Mouse (Mus musculus) cerebellum, adult 2 months (tissue): Measurements from ENCODE around the gene Pdap1. TPM values are rescaled to one million over a fixed set of nuclear protein-coding genes. Genes with fewer than 3 reads are reported as not detected.
"Not testable (repeated sequence)": the region's sequence is repeated elsewhere in the genome, so short reads cannot be mapped to it uniquely, and the experiment has no call there.

Experiments
- DNase-seq, 2 experiments: peaks; one replicate each; pipeline ENCODE4 v3.0.0; 2021
- H3K27ac ChIP-seq: fragments of 200-500 bp; 2 replicates; pipeline ENCODE4 v1.5.1; 2012; ENCODE audit warnings: low read length, control low read depth, inconsistent platforms; ENCODE audit not compliant: insufficient read depth
- H3K27me3 ChIP-seq: fragments of 200-500 bp; 2 replicates; pipeline ENCODE4 v1.6.1; 2012; ENCODE audit warnings: inconsistent platforms, mild to moderate bottlenecking, low read length, moderate library complexity; ENCODE audit not compliant: control insufficient read depth, insufficient read depth
- H3K4me1 ChIP-seq: fragments of 200-500 bp; 2 replicates; pipeline ENCODE4 v1.6.1; 2011; ENCODE audit warnings: low read length; ENCODE audit not compliant: control insufficient read depth, insufficient read depth
- H3K4me3 ChIP-seq: fragments of 200-500 bp; replicated peaks from 2 replicates; pipeline ENCODE3; 2011; ENCODE audit warnings: mild to moderate bottlenecking, low read depth, low read length, control low read depth; ENCODE audit not compliant: insufficient read depth
- CTCF ChIP-seq: fragments of 200-500 bp; IDR thresholded peaks from 2 replicates; pipeline ENCODE4 v1.5.1; 2011; ENCODE audit warnings: low read depth, mild to moderate bottlenecking, control low read depth, low read length, moderate library complexity, borderline replicate concordance; ENCODE audit not compliant: insufficient read depth
- POLR2A ChIP-seq: fragments of 200-500 bp; IDR thresholded peaks from 2 replicates; pipeline ENCODE4 v1.6.1; 2011; ENCODE audit warnings: low read length, control low read depth, borderline replicate concordance; ENCODE audit not compliant: insufficient read depth
- WGBS: fragments of 180-500 bp; shearing (Covaris S2); methylation state at CpG from one replicate; pipeline ENCODE4 v1.1.7; 2018; 5-methylcytosine and 5-hydroxymethylcytosine counted together
- polyA plus RNA-seq: library from polyadenylated mRNA; depleted of rRNA; stranded (reverse); fragments of >200 nt; gene quantifications from 2 replicates; pipeline ENCODE4 v1.2.3, GENCODE M21; 2012; rRNA removed

Pdap1 gene
- polyA plus RNA-seq, 1 experiment = 70.4 TPM

DNA sequence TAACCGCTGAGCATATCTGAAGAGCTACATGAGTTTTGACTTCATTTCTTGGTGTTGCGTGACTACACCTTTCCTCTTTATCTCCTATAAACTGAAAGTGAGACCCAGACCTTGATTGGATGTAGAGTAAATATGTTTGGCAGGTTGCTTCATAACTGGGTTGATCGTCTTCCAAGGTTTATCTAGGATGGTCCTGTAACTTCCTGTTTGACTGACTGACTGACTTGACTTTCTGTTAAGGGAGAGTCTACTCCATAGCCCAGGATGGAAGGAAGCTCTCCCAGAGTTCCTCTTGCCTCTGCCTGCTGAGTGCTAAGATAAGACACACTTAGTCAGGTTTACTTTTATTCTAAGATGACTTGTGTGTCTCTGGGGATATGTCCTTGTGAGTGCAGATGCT is 50.2 kb downstream of the Pdap1 start:
- 85% methylated on average over 3 of the region's 3 CpGs for WGBS
- no peak overlapping the region for H3K27ac ChIP-seq

DNA sequence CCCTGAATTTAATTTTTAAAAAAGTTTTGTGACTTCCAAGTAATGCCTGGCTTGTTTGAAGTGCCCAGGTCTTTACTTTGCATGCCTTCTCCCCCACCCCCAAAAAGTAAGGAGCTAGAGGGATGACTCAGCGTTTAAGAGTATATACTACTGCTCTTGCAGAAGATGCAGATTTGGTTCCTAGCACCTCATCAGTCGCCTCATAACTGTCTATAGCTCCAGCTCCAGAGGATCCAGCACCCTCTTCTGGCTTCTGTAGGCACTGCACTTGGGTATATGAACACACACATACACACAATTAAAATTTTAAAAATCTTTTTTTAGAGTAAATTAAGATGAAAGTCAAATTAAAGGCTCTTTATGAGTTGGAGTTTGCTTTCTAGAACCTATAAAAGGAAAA is 51.9 kb downstream of the Pdap1 start:
- no peak overlapping the region for H3K4me3 ChIP-seq
- WGBS = 99% methylated on average over 2 of the region's 2 CpGs
- no peak overlapping the region for H3K27ac ChIP-seq
- no peak for TF ChIP-seq CTCF
- no peak for DNase-seq
- peaks cover 3% of the 10 kb centered on the region; the same call in 1 of the 2 replicates for H3K4me1 ChIP-seq
- no peaks in the 10 kb centered on the region for H3K27me3 ChIP-seq

More for the DNA sequence above, 50.2 kb downstream of the Pdap1 start:
- Histone ChIP-seq H3K4me3 (no peak overlapping the region), H3K27me3 (no peaks in the 10 kb centered on the region), H3K4me1 (peaks cover 3% of the 10 kb centered on the region; the same call in 1 of the 2 replicates)
- TF ChIP-seq POLR2A (no peak), CTCF (no peak)
- DNase-seq = no peak

DNA sequence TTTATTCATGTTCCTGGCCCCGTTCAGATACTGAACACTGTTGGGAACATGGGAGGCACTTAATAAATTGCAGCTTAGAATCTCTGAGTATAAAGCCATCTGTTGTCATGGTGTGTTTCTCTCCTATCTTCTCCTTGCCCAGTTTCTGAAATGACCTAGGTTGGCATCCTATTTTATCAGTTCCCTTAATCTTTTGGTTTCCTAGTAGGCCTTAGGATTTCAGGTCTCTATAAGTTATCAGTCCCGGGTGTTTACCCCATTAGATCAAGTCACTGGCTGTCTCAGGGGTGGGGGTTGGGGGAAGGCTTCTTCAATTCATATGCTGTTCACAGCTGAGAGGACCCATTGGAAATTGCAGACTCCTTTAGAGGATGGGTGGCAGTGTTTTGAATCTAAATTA is 55.2 kb downstream of the Pdap1 start:
- 43% methylated on average over 2 of the region's 2 CpGs for WGBS
- DNase-seq = no peak
- no peak overlapping the region for H3K27ac ChIP-seq
- H3K4me1 ChIP-seq = peaks cover 3% of the 10 kb centered on the region; the same call in 1 of the 2 replicates
- H3K27me3 ChIP-seq = no peaks in the 10 kb centered on the region
- TF ChIP-seq POLR2A (no peak), CTCF (no peak)
- H3K4me3 ChIP-seq = peak overlapping the region; percentile 23

DNA sequence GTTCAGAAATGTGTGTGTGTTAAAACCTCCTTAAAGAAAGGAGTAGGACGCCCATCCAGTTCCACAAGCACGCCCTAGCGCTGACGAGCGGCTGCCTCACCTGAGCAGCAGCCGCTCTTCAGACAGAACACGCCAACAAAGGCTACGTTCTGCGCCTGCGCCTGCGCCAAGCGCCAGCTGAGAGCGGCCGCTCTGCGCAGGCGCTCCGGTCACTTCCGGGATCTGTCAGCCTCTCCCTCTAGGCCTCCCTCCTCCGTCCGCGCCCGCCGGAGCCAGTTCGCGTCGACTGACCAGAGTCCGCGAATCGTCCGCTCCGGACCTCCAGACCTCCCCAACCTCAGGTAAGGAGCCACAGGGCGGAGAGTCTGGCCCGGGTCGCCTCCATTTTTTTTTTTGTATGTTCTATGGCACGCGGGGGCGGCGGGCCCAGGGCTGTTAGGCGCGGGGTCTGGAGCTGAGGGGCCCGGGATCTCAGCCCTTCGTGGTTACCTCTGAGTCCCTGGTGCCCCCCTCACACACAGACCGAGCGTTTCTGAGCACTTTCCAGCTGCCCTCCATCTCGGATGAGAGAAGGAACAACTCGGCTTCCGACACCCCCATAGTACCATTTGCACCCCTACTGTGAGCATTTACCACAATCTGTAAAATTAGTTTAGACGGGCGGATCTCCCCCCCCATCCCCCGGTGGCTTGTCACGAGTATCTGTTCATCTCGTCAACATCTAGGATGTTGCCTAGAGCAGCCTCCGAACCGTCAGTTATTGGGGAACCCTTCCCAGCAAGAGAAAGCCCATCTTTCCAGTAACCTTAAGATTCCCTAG is 56.2 kb downstream of the Pdap1 start, which contains the start of the genes Arpc1a and Kpna7:
Arpc1a (plus strand) TSS at position 199 of the 820 bp plus-strand sequence.
Kpna7 (minus strand) TSS at position 399 of the 820 bp plus-strand sequence.
- DNase-seq = peak; percentile 91 to 95

DNA sequence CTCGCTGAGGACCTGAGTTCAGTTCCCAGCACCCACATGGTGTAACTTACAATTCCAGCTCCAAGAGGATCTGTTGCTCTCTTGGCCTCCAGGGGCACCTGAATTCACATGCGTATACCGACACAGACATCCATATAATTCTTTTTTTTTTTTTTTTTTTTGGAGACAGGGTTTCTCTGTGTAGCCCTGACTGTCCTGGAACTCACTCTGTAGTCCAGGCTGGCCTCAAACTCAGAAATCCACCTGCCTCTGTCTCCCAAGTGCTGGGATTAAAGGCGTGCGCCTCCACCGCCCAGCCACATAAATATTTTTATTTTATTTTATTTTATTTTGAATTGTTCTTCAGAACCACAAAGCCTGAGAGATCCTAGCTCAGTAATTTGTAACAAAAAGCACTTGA is 56.8 kb downstream of the Pdap1 start:
- H3K4me1 ChIP-seq, H3K27me3 ChIP-seq: not testable (repeated sequence)
- peak in 1 of 2 experiments; percentile 10 for DNase-seq
- Histone ChIP-seq H3K27ac (0 out of 2 replicates have a peak overlapping the region, but pooled peaks have one; percentile 29), H3K4me3 (peak overlapping the region; percentile 44)
- WGBS = 36% methylated on average over 6 of the region's 6 CpGs

More for the DNA sequence above, 56.2 kb downstream of the Pdap1 start, which contains the start of the genes Arpc1a and Kpna7:
- peak within 1 kb of the TSS; percentile 45 for H3K27ac ChIP-seq
- TF ChIP-seq POLR2A (peak; percentile 77), CTCF (no peak)
- WGBS = under 1% methylated on average over 54 of the region's 54 CpGs
- H3K4me3 ChIP-seq = peak within 1 kb of the TSS; percentile 66
- H3K4me1 ChIP-seq = no peaks in the 10 kb centered on the region; the same call in 1 of the 2 replicates
- no peaks in the 10 kb centered on the region for H3K27me3 ChIP-seq

DNA sequence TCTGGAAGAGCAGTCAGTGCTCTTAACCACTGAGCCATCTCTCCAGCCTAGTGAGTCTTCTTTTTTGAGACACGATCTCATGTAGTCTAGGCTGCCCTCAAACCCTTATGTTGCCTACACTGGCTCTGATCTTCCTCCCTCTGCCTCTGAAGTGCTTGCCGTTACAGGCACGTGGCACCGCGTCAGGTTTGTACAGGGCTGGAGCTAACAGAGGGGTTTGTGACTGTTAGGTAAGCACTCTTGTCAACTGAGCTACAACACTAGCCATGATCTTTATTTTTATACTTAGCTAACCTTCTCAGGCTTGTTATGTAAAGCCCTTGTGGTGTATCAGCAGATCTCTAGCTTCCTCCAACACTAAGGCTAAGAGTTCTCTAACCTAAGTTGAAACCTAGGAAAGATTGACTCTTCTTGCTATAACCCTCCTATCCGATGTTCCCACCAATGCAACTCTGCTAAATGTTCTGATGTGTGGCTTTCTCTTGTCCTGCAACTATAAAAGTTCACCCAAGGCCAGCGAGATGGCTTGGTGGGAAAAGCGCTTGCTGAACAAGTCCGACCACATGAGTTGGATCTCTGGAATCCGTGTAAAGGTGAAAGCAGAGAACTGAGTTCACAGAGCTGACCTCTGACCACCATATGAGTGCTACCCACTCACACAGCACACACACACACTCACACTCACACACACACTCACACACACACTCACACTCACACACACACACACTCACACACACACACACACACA is 58.0 kb downstream of the Pdap1 start:
- no peaks in the 10 kb centered on the region for H3K27me3 ChIP-seq
- H3K27ac ChIP-seq = no peak overlapping the region
- H3K4me3 ChIP-seq = no peak overlapping the region
- no peak for DNase-seq
- WGBS = 90% methylated on average over 10 of the region's 10 CpGs
- no peaks in the 10 kb centered on the region; the same call in 1 of the 2 replicates for H3K4me1 ChIP-seq
- TF ChIP-seq CTCF (no peak), POLR2A (no peak)

Other genes with a start within 250 kb of the Pdap1 start
- gene Smurf1, start 174.4 kb downstream of the Pdap1 start, polyA plus RNA-seq = 21.6 and 21.9 TPM in 2 replicates
- gene Gm4871, start 107.5 kb downstream of the Pdap1 start, polyA plus RNA-seq = not detected in 2 replicates
- not detected in 2 replicates for gene 1700018F24Rik, start 97.2 kb downstream of the Pdap1 start, polyA plus RNA-seq
- 214 and 221 TPM in 2 replicates for gene Arpc1a, start 56.4 kb downstream of the Pdap1 start, polyA plus RNA-seq
- gene Kpna7, start 56.2 kb downstream of the Pdap1 start, polyA plus RNA-seq = not detected in 2 replicates
- 46.2 and 50.2 TPM in 2 replicates for gene Arpc1b, start 26.0 kb downstream of the Pdap1 start, polyA plus RNA-seq
- gene Bud31, start 124 bp upstream of the Pdap1 start, polyA plus RNA-seq = 101 and 106 TPM in 2 replicates
- 20.2 and 22.4 TPM in 2 replicates for gene Ptcd1, start 26.9 kb upstream of the Pdap1 start, polyA plus RNA-seq
- 40.7 and 40.9 TPM in 2 replicates for gene Cpsf4, start 27.0 kb upstream of the Pdap1 start, polyA plus RNA-seq
- 438 and 445 TPM in 2 replicates for gene Atp5j2, start 51.8 kb upstream of the Pdap1 start, polyA plus RNA-seq
- 9.9 and 10.3 TPM in 2 replicates for gene Zkscan14, start 61.6 kb upstream of the Pdap1 start, polyA plus RNA-seq
- 11.0 and 11.2 TPM in 2 replicates for gene Zkscan5, start 64.3 kb upstream of the Pdap1 start, polyA plus RNA-seq
- 26.5 and 26.9 TPM in 2 replicates for gene Zfp655, start 91.5 kb upstream of the Pdap1 start, polyA plus RNA-seq
- 17.7 and 20.5 TPM in 2 replicates for gene Zscan25, start 140.3 kb upstream of the Pdap1 start, polyA plus RNA-seq
- gene Cyp3a57, start 205.0 kb upstream of the Pdap1 start, polyA plus RNA-seq = 0.15 TPM in 1 of 2 replicates, not detected in the other